Mouse (Mus musculus) neural tube, embryonic 11.5 days (tissue): ENCODE measurements around the gene Cald1. TPM values are rescaled to one million over a fixed set of nuclear protein-coding genes. Genes with fewer than 3 reads are reported as not detected.

Source experiments
- ATAC-seq: fragments of 200-750 bp; cut with Nextera tagmentation; 2 replicates; pipeline ENCODE4 v1.8.0; 2017; ENCODE audit warnings: moderate number of reproducible peaks, mild to moderate bottlenecking, moderate TSS enrichment, moderate library complexity; ENCODE audit not compliant: insufficient read depth, low FRiP score, low TSS enrichment
- DNase-seq: peaks from one replicate; pipeline ENCODE4 v3.0.0-alpha.2; 2015; ENCODE audit warnings: low spot score
- H3K27ac ChIP-seq: fragments of 300-500 bp; sonication (generic); 2 replicates; pipeline ENCODE4 v1.5.1; 2014; ENCODE audit warnings: low read depth, mild to moderate bottlenecking, low read length
- H3K27me3 ChIP-seq: fragments of 300-500 bp; sonication (generic); 2 replicates; pipeline ENCODE4 v1.6.1; 2014; ENCODE audit warnings: mild to moderate bottlenecking, low read length, mixed read lengths; ENCODE audit not compliant: control insufficient read depth, insufficient read depth
- H3K36me3 ChIP-seq: fragments of 300-500 bp; sonication (generic); 2 replicates; pipeline ENCODE4 v1.6.1; 2014; ENCODE audit warnings: mild to moderate bottlenecking, low read length, moderate library complexity, mixed read lengths; ENCODE audit not compliant: control insufficient read depth, insufficient read depth
- H3K4me1 ChIP-seq: fragments of 300-500 bp; sonication (generic); 2 replicates; pipeline ENCODE4 v1.6.1; 2014; ENCODE audit warnings: low read length, mixed read lengths; ENCODE audit not compliant: control insufficient read depth, insufficient read depth
- H3K4me2 ChIP-seq: fragments of 300-500 bp; sonication (generic); 2 replicates; pipeline ENCODE4 v1.6.1; 2014; ENCODE audit warnings: low read depth, mild to moderate bottlenecking, moderate library complexity
- H3K4me3 ChIP-seq: fragments of 300-500 bp; sonication (generic); 2 replicates; pipeline ENCODE4 v1.5.1; 2014; ENCODE audit warnings: low read depth, low read length
- H3K9ac ChIP-seq: fragments of 300-500 bp; sonication (generic); 2 replicates; pipeline ENCODE4 v1.6.1; 2014; ENCODE audit warnings: mild to moderate bottlenecking, low read length
- H3K9me3 ChIP-seq: fragments of 300-500 bp; sonication (generic); 2 replicates; pipeline ENCODE4 v1.6.1; 2016; ENCODE audit warnings: low read length; ENCODE audit not compliant: control insufficient read depth
- WGBS: fragments of 180-500 bp; shearing (Covaris S2); extraction: QIAGEN DNeasy Blood & Tissue Kit; methylation state at CpG from one replicate; pipeline ENCODE4 v1.1.7; 2014; 5-methylcytosine and 5-hydroxymethylcytosine counted together
- polyA plus RNA-seq: library from polyadenylated mRNA; unstranded; fragments of >200 nt; fragmentation: Nextera tagmentation; extraction: Ambion mirVana; gene quantifications from 2 replicates; pipeline ENCODE4 v1.2.1, GENCODE M21; 2014

Gene Cald1
- polyA plus RNA-seq, 1 experiment from 2014 or later, result 99.3 TPM

DNA sequence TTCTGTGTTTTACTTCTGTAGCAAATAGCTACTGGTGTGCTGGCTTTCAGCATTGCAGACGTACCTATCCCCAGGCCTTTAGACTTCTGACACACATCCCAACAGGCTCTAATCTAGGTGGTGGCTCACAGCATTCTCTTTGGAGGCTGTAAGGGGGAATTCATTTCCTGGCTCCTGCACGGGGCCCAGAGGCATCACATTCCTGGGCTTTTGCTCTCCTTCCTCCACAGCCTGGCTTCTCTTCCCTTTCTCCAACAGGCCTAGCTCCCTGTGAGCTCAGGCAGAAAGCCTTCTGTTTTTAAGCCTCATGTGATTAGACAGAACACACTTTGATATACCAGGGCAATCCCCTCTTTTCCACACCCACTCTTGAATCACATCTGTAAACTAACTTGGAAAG lies 109.2 kb downstream of the Cald1 start:
- H3K4me3 ChIP-seq, result no peak overlapping the region
- ATAC-seq (no peak), DNase-seq (no peak)
- H3K36me3 ChIP-seq, result no peaks in the 10 kb centered on the region
- WGBS, result 39% methylated on average over 2 of the region's 2 CpGs
- H3K4me1 ChIP-seq, result peaks cover 12% of the 10 kb centered on the region; the same call in 1 of the 2 replicates
- H3K27ac ChIP-seq, result no peak overlapping the region
- no peak overlapping the region for H3K9ac ChIP-seq
- H3K4me2 ChIP-seq, result no peak overlapping the region
- H3K27me3 ChIP-seq, result no peaks in the 10 kb centered on the region
- no peaks in the 10 kb centered on the region for H3K9me3 ChIP-seq

- Histone ChIP-seq H3K27ac (no peak overlapping the region), H3K4me1 (peaks cover 12% of the 10 kb centered on the region; the same call in 1 of the 2 replicates), H3K9me3 (no peaks in the 10 kb centered on the region), H3K36me3 (no peaks in the 10 kb centered on the region), H3K27me3 (no peaks in the 10 kb centered on the region), H3K9ac (peak overlapping the region; percentile 63), H3K4me3 (peak overlapping the region; percentile 41), H3K4me2 (peak overlapping the region; percentile 56)
- ATAC-seq, result peak; percentile 67
- WGBS, result 27% methylated on average over 13 of the region's 13 CpGs
- no peak for DNase-seq
Observed at GRCm38 (mm10) chr6:34708650-34709265, 110.5 kb downstream of the Cald1 start.

- DNase-seq (peak; percentile 77), ATAC-seq (peak; percentile 89)
- Histone ChIP-seq H3K27me3 (no peaks in the 10 kb centered on the region), H3K4me1 (peaks cover 12% of the 10 kb centered on the region; the same call in 1 of the 2 replicates), H3K27ac (peak overlapping the region; percentile 2; the same call in 1 of the 2 replicates), H3K9me3 (no peaks in the 10 kb centered on the region), H3K9ac (peak overlapping the region; percentile 63), H3K36me3 (no peaks in the 10 kb centered on the region), H3K4me3 (peak overlapping the region; percentile 41), H3K4me2 (peak overlapping the region; percentile 56)
- WGBS, result under 1% methylated on average over 11 of the region's 11 CpGs
Observed at GRCm38 (mm10) chr6:34709289-34709688, 111.0 kb downstream of the Cald1 start.

DNA sequence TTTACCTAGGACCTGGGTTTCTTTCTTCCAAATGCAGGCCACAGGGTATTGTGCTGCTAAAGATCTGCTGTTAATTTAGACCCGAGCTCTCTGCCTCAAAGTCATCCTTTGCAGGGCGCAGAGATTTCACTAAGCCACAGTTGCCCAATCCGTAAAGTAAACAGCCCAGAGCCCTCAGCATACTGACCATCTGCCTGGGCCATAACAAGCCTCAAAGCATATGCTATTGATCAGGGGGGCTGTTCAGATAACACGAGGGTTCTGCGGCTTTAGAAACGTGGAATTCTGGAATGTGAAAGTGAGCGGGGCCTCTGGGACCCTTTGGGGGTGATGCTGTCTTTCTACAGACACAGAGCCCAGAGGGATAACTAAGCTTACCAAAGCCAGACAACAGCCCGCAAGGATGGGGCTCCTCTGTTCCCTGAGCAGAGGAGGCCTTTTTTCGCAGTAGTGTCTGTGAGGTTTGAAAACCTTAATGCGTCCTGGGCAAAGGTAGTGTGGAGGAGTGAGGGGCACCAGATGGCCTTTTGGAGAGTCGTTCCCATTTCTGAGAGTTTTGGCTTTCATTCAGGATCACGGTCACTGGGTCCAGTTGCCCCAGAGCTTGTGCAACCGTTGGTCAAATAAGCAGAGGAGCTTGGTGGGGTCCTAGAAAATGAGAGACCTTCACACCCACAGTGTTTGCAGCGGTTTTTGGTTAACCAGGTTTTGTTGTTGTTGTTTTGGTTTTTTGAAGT lies 111.8 kb downstream of the Cald1 start:
- peak overlapping the region; percentile 41 for H3K4me3 ChIP-seq
- 0 out of 2 replicates have a peak overlapping the region, but pooled peaks have one; percentile 2 for H3K27ac ChIP-seq
- 12% methylated on average over 14 of the region's 14 CpGs for WGBS
- peaks cover 12% of the 10 kb centered on the region; the same call in 1 of the 2 replicates for H3K4me1 ChIP-seq
- peak overlapping the region; percentile 63 for H3K9ac ChIP-seq
- H3K4me2 ChIP-seq, result peak overlapping the region; percentile 56
- no peaks in the 10 kb centered on the region for H3K27me3 ChIP-seq
- H3K36me3 ChIP-seq, result no peaks in the 10 kb centered on the region
- DNase-seq (peak; percentile 41), ATAC-seq (no peak)
- H3K9me3 ChIP-seq, result no peaks in the 10 kb centered on the region

DNA sequence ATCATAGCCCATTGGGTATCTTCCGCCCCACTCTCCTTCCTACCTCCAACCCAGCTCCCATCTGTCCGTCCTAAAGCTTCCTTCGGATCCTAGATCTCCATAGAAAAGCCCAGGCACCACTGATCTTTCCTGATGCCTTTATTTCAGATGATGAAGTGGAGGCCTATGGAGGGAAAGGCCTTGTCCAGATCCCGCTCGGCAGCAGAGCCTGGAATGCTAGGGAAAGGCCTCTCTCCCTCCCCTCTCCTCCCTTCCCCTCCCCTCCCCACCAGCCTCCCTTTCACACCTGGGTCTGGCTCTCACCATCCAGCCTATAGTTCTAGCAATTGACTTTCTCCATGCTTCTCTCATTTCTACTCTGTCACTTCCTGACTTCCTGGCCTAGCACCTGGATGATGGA lies 112.5 kb downstream of the Cald1 start:
- peak; percentile 21 for DNase-seq
- Histone ChIP-seq H3K27me3 (no peaks in the 10 kb centered on the region), H3K9me3 (no peaks in the 10 kb centered on the region), H3K9ac (no peak overlapping the region; the same call in 1 of the 2 replicates), H3K4me1 (peaks cover 12% of the 10 kb centered on the region; the same call in 1 of the 2 replicates), H3K27ac (no peak overlapping the region), H3K36me3 (no peaks in the 10 kb centered on the region), H3K4me2 (peak overlapping the region; percentile 56), H3K4me3 (0 out of 2 replicates have a peak overlapping the region, but pooled peaks have one; percentile 41)
- 45% methylated on average over 5 of the region's 5 CpGs for WGBS
- ATAC-seq, result no peak

GRCm38 (mm10) chr6:34711620-34712019 lies 113.3 kb downstream of the Cald1 start:
- no peaks in the 10 kb centered on the region for H3K9me3 ChIP-seq
- no peak overlapping the region for H3K9ac ChIP-seq
- H3K27ac ChIP-seq, result no peak overlapping the region
- ATAC-seq (no peak), DNase-seq (no peak)
- H3K4me2 ChIP-seq, result no peak overlapping the region; the same call in 1 of the 2 replicates
- no peaks in the 10 kb centered on the region for H3K27me3 ChIP-seq
- H3K36me3 ChIP-seq, result no peaks in the 10 kb centered on the region
- no peak overlapping the region for H3K4me3 ChIP-seq
- 79% methylated on average over 10 of the region's 10 CpGs for WGBS
- H3K4me1 ChIP-seq, result peaks cover 12% of the 10 kb centered on the region; the same call in 1 of the 2 replicates

DNA sequence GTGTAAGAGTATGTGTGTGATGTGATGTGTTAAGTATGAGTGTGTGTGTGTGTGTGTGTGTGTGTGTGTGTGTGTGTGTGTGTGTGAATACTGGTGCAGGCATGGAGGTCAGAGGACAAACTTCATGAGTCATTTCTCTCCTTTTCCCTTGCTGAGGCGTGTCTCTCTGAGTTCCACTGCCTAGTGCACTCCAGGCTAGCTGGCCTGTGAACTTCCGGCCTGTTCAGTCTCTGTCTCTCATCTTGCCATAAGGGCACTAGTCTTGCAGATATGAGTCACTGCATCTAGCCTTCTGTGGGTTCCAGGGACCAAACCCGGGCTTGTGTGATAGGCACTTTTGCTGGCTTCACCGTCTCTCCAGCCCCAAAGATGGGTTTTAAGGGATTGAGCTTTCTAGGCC lies 114.9 kb downstream of the Cald1 start:
- no peak overlapping the region for H3K9ac ChIP-seq
- H3K4me1 ChIP-seq, result peaks cover 12% of the 10 kb centered on the region; the same call in 1 of the 2 replicates
- no peak overlapping the region for H3K4me3 ChIP-seq

GRCm38 (mm10) chr6:34713777-34714176 lies 115.5 kb downstream of the Cald1 start:
- H3K4me2 ChIP-seq, result no peak overlapping the region
- no peak overlapping the region for H3K27ac ChIP-seq
- 91% methylated on average over 8 of the region's 8 CpGs for WGBS
- no peak overlapping the region for H3K4me3 ChIP-seq
- no peaks in the 10 kb centered on the region for H3K36me3 ChIP-seq
- peaks cover 8% of the 10 kb centered on the region; the same call in 1 of the 2 replicates for H3K4me1 ChIP-seq
- H3K9me3 ChIP-seq, result no peaks in the 10 kb centered on the region
- no peak overlapping the region for H3K9ac ChIP-seq
- H3K27me3 ChIP-seq, result no peaks in the 10 kb centered on the region
- DNase-seq (no peak), ATAC-seq (no peak)

More for the DNA sequence above, 114.9 kb downstream of the Cald1 start:
- H3K4me2 ChIP-seq, result no peak overlapping the region
- no peaks in the 10 kb centered on the region for H3K9me3 ChIP-seq
- no peak for ATAC-seq
- H3K27ac ChIP-seq, result no peak overlapping the region
- no peak for DNase-seq
- no peaks in the 10 kb centered on the region for H3K36me3 ChIP-seq
- no peaks in the 10 kb centered on the region for H3K27me3 ChIP-seq
- WGBS, result 89% methylated on average over 4 of the region's 4 CpGs
